Mouse (Mus musculus) myocyte (in vitro differentiated cells): Measurements from ENCODE around the gene Dock6. TPM values are rescaled to one million over a fixed set of nuclear protein-coding genes. Genes with fewer than 3 reads are reported as not detected.

Source experiments
- H3K27me3 ChIP-seq: one replicate; pipeline ENCODE4 v1.6.1; 2011; ENCODE audit not compliant: control insufficient read depth, insufficient read depth, insufficient read length
- H3K36me3 ChIP-seq: one replicate; pipeline ENCODE4 v1.6.1; 2011; ENCODE audit not compliant: control insufficient read depth, insufficient read depth
- H3K4me2 ChIP-seq: one replicate; pipeline ENCODE4 v1.6.1; 2011; ENCODE audit warnings: low read depth, control low read depth
- H3K4me3 ChIP-seq: one replicate; pipeline ENCODE4 v1.5.1; 2011; ENCODE audit warnings: mild to moderate bottlenecking, control low read depth, moderate library complexity
- H3K79me2 ChIP-seq: one replicate; pipeline ENCODE4 v1.6.1; 2011; ENCODE audit not compliant: control insufficient read depth, insufficient read depth
- H3ac ChIP-seq: one replicate; pipeline ENCODE4 v1.6.1; 2011; ENCODE audit not compliant: control insufficient read depth, insufficient read length
- CEBPB ChIP-seq: IDR thresholded peaks from 2 replicates; pipeline ENCODE4 v1.6.1; 2011; ENCODE audit warnings: mild to moderate bottlenecking, moderate library complexity; ENCODE audit not compliant: poor library complexity, insufficient read depth, severe bottlenecking
- E2F4 ChIP-seq: IDR thresholded peaks from one replicate; pipeline ENCODE4 v1.6.1; 2011; ENCODE audit warnings: mild to moderate bottlenecking, control low read depth, moderate library complexity; ENCODE audit not compliant: insufficient read depth
- MAX ChIP-seq: IDR thresholded peaks from one replicate; pipeline ENCODE4 v1.6.1; 2011; ENCODE audit warnings: low read depth, mild to moderate bottlenecking, control low read depth
- MYOD1 ChIP-seq, 3 experiments: IDR thresholded peaks; one replicate each; pipeline ENCODE4 v1.6.1; 2011; ENCODE audit warnings: control low read depth in 2 of 3, low read depth in 2 of 3, mild to moderate bottlenecking in 2 of 3, moderate library complexity in 1 of 3; ENCODE audit not compliant: insufficient read length in 2 of 3, control insufficient read depth in 1 of 3
- MYOG ChIP-seq, 3 experiments: IDR thresholded peaks; one replicate each; pipeline ENCODE4 v1.6.1; 2011; ENCODE audit warnings: control low read depth in 2 of 3, low read depth in 2 of 3, mild to moderate bottlenecking in 2 of 3; ENCODE audit not compliant: insufficient read length in 2 of 3, control insufficient read depth in 1 of 3, insufficient read depth in 1 of 3
- POLR2A ChIP-seq: IDR thresholded peaks from one replicate; pipeline ENCODE4 v1.6.1; 2011; ENCODE audit warnings: low read depth, mild to moderate bottlenecking, control low read depth, moderate library complexity; ENCODE audit not compliant: insufficient read length
- POLR2AphosphoS2 ChIP-seq: IDR thresholded peaks from one replicate; pipeline ENCODE4 v1.6.1; 2011; ENCODE audit warnings: low read depth, control low read depth; ENCODE audit not compliant: insufficient read length
- REST ChIP-seq: IDR thresholded peaks from one replicate; pipeline ENCODE4 v1.6.1; 2011; ENCODE audit warnings: mild to moderate bottlenecking, control low read depth, moderate library complexity; ENCODE audit not compliant: insufficient read depth, insufficient read length
- SRF ChIP-seq: IDR thresholded peaks from one replicate; pipeline ENCODE4 v1.6.1; 2011; ENCODE audit warnings: low read depth; ENCODE audit not compliant: control insufficient read depth, insufficient read length
- TCF12 ChIP-seq: IDR thresholded peaks from one replicate; pipeline ENCODE4 v1.6.1; 2011; ENCODE audit warnings: mild to moderate bottlenecking, control low read depth; ENCODE audit not compliant: poor library complexity, insufficient read depth, severe bottlenecking
- TCF3 ChIP-seq: IDR thresholded peaks from one replicate; pipeline ENCODE4 v1.6.1; 2011; ENCODE audit warnings: low read depth, control low read depth; ENCODE audit not compliant: insufficient read length
- USF1 ChIP-seq: IDR thresholded peaks from one replicate; pipeline ENCODE4 v1.6.1; 2011; ENCODE audit warnings: low read depth, mild to moderate bottlenecking, control low read depth, moderate library complexity
- polyA plus RNA-seq: library from polyadenylated mRNA; unstranded; fragments of >200 nt; fragmentation: generic; extraction: Trizol; gene quantifications from one replicate; pipeline ENCODE4 v1.2.1, GENCODE M21; 2012; ENCODE audit warnings: missing spikeins

Dock6 gene
- polyA plus RNA-seq, 1 experiment: 20.3 TPM

DNA sequence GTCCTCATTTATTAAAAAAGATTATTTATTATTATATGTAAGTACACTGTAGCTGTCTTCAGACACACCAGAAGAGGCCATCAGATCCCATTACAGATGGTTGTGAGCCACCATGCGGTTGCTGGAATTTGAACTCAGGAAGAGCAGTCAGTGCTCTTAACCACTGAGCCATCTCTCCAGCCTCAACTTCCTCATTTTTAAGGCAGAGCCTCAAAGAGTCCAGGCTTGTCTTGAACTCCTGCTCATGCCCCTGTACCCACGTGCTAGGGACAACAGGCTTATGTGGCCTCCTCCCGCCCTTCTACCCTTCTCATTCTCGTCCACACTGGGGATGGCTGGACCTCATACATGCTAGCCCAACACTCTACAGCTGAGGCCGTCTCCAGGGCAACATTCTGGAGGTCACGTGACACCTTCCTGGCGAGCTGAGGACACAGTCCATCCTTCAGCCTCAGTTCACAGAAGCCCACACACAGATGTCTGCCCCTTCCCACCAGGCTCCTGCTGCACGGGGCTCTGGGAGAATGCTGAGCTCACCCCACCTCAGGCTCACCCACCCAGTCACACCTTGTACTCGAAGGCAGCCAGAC is 35.6 kb downstream of the Dock6 start:
- Histone ChIP-seq H3K4me3 (no peak overlapping the region), H3ac (no peak overlapping the region), H3K36me3 (peaks cover 5% of the 10 kb centered on the region), H3K27me3 (no peaks in the 10 kb centered on the region), H3K79me2 (no peaks in the 10 kb centered on the region), H3K4me2 (no peak overlapping the region)
- no peak for TF ChIP-seq SRF
- TF ChIP-seq POLR2AphosphoS2: no peak
- no peak for TF ChIP-seq USF1
- no peak for TF ChIP-seq POLR2A
- TF ChIP-seq TCF12: no peak
- no peak for TF ChIP-seq MYOG (IDR thresholded peaks at IDR 0.05; ENCODE audit: control insufficient read depth in 1 of 3, insufficient read depth in 1 of 3, insufficient read length in 2 of 3, low read depth in 2 of 3)

DNA sequence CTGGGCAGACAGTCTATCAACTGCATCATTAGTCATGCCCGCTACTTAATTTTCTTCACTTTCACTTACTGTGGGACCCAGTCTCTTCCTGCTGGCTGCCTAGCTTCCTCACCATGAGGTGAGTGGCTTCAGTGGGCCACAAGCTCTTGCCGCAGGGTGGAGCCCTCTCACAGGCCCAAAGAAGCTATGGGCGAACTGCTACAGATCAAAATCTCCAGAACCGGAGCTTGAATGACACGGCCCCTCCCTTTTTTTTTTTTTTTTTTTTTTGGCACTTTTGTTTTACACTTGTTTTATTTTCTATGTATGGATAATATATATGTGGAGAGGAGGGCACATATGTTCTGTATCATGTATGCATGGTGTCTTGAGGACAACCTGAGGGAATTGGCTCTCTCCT is 41.3 kb downstream of the Dock6 start:
- Histone ChIP-seq H3K36me3 (peaks cover 5% of the 10 kb centered on the region), H3K27me3 (no peaks in the 10 kb centered on the region), H3K4me2 (no peak overlapping the region), H3ac (no peak overlapping the region), H3K4me3 (no peak overlapping the region), H3K79me2 (no peaks in the 10 kb centered on the region)
- TF ChIP-seq E2F4: no peak
- TF ChIP-seq MYOG (IDR thresholded peaks at IDR 0.05; ENCODE audit: control insufficient read depth in 1 of 3, insufficient read depth in 1 of 3, insufficient read length in 2 of 3, low read depth in 2 of 3): no peak
- TF ChIP-seq TCF12: no peak
- TF ChIP-seq REST: no peak
- TF ChIP-seq USF1: no peak
- TF ChIP-seq POLR2A: no peak
- TF ChIP-seq POLR2AphosphoS2: no peak
- no peak for TF ChIP-seq TCF3
- no peak for TF ChIP-seq SRF
- TF ChIP-seq MAX: no peak
- TF ChIP-seq MYOD1 (IDR thresholded peaks at IDR 0.05; ENCODE audit: control insufficient read depth in 1 of 3, insufficient read length in 2 of 3, low read depth in 2 of 3): no peak
- no peak for TF ChIP-seq CEBPB

GRCm38 (mm10) chr9:21808561-21808960 is 43.9 kb downstream of the Dock6 start:
- H3K36me3 ChIP-seq: no peaks in the 10 kb centered on the region
- H3K4me3 ChIP-seq: no peak overlapping the region
- TF ChIP-seq USF1 (no peak), CEBPB (no peak), TCF12 (no peak), MAX (no peak), SRF (no peak), TCF3 (no peak), MYOG (IDR thresholded peaks at IDR 0.05; ENCODE audit: control insufficient read depth in 1 of 3, insufficient read depth in 1 of 3, insufficient read length in 2 of 3, low read depth in 2 of 3) (no peak), E2F4 (no peak), POLR2A (no peak)

DNA sequence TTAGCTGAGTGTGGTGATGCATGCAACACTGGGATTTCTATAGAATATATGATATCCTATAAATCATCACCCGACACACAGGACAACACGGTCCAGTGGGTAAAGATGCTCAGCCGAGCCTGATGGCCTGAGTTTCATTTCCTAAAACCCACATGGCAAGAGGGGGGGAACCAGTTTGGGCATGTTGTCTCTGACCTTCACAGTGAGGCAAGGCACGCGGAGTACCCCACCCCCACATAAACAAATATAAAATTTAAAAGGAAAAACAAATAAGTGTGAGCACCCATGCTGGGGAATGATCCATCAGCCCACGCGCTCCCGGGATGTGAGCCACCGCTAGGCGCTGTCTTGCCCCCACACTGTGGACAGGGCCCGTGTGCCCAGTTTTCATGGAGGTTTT is 45.5 kb downstream of the Dock6 start:
- TF ChIP-seq USF1: no peak
- no peak for TF ChIP-seq TCF12
- TF ChIP-seq REST: no peak
- TF ChIP-seq POLR2A: no peak
- TF ChIP-seq TCF3: no peak
- TF ChIP-seq E2F4: no peak
- TF ChIP-seq SRF: no peak
- TF ChIP-seq POLR2AphosphoS2: no peak
- TF ChIP-seq MAX: no peak
- no peak for TF ChIP-seq MYOG (IDR thresholded peaks at IDR 0.05; ENCODE audit: control insufficient read depth in 1 of 3, insufficient read depth in 1 of 3, insufficient read length in 2 of 3, low read depth in 2 of 3)
- TF ChIP-seq CEBPB: no peak
- no peak for TF ChIP-seq MYOD1 (IDR thresholded peaks at IDR 0.05; ENCODE audit: control insufficient read depth in 1 of 3, insufficient read length in 2 of 3, low read depth in 2 of 3)
- Histone ChIP-seq H3K4me3 (no peak overlapping the region), H3K79me2 (peaks cover 8% of the 10 kb centered on the region), H3K36me3 (no peaks in the 10 kb centered on the region), H3K27me3 (no peaks in the 10 kb centered on the region), H3K4me2 (no peak overlapping the region), H3ac (no peak overlapping the region)

More at GRCm38 (mm10) chr9:21808561-21808960, 43.9 kb downstream of the Dock6 start:
- Histone ChIP-seq H3K4me2 (no peak overlapping the region), H3ac (no peak overlapping the region), H3K79me2 (no peaks in the 10 kb centered on the region), H3K27me3 (no peaks in the 10 kb centered on the region)

- Histone ChIP-seq H3K4me3 (no peak overlapping the region), H3K36me3 (no peaks in the 10 kb centered on the region), H3K4me2 (no peak overlapping the region), H3ac (no peak overlapping the region), H3K79me2 (peaks cover 8% of the 10 kb centered on the region), H3K27me3 (no peaks in the 10 kb centered on the region)
- TF ChIP-seq POLR2A (no peak), CEBPB (no peak), E2F4 (no peak), REST (no peak), POLR2AphosphoS2 (no peak), USF1 (no peak), TCF3 (no peak), MYOG (IDR thresholded peaks at IDR 0.05; ENCODE audit: control insufficient read depth in 1 of 3, insufficient read depth in 1 of 3, insufficient read length in 2 of 3, low read depth in 2 of 3) (no peak), TCF12 (no peak), MAX (no peak)
These were observed 46.1 kb downstream of the Dock6 start for GRCm38 (mm10) chr9:21806363-21806762.
